Mouse (Mus musculus): ENCODE results near the gene Snx29. TPM values are rescaled to one million over a fixed set of nuclear protein-coding genes. Genes with fewer than 3 reads are reported as not detected.
A peak's percentile ranks its signal among the peaks of the same experiment; 100 is the strongest.

The Snx29 gene
- total RNA-seq, 2 experiments from 2014 or later: 18.0 to 26.7 TPM

GRCm38 (mm10) chr16:11690097-11690496, 367.4 kb downstream of the Snx29 start:
- peak; percentile 32 to 52 for DNase-seq (ENCODE audit: low spot score in 2 of 2)
- intact Hi-C loops (cut with DNase I): loop anchor here (5.0 kb wide), 1 partner anchor 218 kb away; no protein-coding TSS in a partner anchor

DNA sequence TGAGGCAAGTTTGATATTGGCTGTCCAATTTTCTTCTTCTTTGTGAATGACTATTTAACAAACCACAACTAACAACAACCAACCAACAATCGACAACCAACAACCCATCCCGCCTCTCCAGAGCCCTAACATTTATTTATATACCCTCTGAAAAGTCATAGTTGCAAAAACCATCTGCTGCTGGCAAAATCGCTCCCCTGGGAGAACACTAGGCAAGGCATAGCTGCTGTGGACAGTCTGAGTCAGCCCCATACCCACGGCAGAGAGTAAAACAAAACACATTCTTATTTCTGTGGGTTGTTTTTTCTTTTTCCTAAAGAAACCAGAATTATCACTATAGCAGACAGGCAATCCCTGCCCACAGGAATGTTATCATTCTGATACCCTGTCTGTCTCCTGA, 368.0 kb downstream of the Snx29 start:
- DNase-seq (ENCODE audit: low spot score in 2 of 2): no peak
- intact Hi-C loops (cut with DNase I): loop anchor here (5.0 kb wide), 1 partner anchor 218 kb away; no protein-coding TSS in a partner anchor

DNA sequence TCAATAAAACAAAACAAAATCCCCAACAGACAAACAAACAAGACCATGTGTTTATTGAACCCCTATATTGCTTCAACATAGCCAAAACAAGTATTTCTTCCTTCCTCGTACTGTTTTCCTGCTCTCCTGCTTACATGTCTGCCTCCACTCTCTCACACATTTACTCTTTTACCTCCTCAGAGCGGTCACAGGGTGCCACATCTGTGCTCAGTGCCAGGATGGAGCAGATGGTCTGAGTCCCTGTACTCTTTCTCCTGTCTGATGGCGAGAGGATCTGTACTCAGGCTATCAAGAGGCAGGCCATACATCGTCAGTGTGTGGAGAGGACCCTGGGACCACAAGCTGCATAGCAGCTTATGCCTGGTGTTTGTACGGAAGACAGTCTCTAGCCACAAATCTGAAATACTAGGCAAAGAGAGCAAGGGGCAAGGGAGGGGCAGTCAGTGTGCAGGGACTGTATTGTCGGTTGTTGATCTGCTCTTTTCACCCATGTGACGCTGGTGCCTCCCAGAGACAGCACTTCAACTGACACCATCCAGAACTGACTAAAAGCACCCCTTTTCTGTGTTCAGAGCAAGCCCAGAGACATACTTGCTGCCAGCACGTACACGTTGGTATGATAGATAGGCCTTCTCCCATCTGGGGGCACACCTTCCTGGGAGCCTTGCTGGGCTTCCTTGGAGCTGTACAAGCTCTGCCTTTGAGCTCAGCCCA, 368.9 kb downstream of the Snx29 start:
- intact Hi-C loops (cut with DNase I): loop anchor here (5.0 kb wide), 1 partner anchor 219 kb away; no protein-coding TSS in a partner anchor
- DNase-seq (ENCODE audit: low spot score in 2 of 2): no peak

- intact Hi-C loops (cut with DNase I): loop anchor here (5.0 kb wide), 1 partner anchor 220 kb away; no protein-coding TSS in a partner anchor
- no peak for DNase-seq (ENCODE audit: low spot score in 2 of 2)
These were observed 370.0 kb downstream of the Snx29 start for GRCm38 (mm10) chr16:11692744-11693143.

GRCm38 (mm10) chr16:11694386-11694785, 371.7 kb downstream of the Snx29 start:
- no peak for DNase-seq (ENCODE audit: low spot score in 2 of 2)
- intact Hi-C loops (cut with DNase I): loop anchor here (5.0 kb wide), 1 partner anchor 222 kb away; no protein-coding TSS in a partner anchor

DNA sequence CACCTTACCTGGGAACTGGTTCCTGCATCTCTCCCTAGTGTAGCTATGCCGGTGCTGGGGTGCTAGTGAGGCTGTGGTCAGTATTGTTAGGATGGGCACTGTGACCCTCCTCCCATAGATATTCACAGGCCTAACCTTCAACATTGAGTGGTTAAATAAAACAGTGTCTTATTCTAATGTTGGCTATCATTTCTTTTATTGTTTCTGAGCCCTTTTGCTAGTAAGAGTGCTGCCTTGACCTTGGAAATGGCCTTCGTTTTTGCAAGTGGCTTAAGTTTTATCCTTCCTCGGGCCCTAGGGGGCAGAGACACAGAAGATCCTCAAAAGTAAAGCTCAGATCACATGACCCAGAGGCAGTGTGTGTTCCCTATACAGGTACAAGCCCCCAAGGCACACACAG, 374.1 kb downstream of the Snx29 start:
- DNase-seq (ENCODE audit: low spot score in 2 of 2): no peak
- intact Hi-C loops (cut with DNase I): no loop called here

DNA sequence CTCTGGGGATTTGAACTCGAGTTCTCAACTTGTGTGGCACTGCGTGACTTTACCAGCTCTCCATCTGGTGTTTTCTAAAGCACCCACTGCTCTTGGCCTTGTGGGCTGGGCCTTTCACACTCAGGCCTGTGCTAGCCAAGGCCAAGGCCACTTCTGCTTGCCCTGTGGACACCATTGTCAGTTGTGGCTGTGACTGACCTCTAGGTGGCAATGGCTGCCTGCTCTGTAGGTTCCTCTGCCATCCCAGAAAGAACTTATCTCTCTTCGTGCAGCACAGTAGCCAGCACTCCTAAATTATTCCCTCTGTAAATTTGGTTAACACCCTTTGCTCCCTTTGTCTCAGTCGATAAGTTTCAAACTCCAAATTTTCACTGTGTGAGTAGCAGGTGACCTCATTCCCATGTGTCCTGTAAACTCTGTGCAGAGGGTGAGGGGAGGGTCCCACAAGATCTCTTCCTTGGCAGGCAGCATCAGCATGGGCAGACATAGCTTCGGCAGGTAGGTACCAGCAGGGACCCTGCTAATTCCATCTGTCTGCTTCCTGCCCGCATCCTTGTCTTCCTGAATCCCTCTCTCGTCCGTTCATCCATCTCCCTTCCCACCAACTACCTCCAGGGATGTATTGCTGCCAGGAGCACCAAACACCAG, 375.1 kb downstream of the Snx29 start:
- peak in 1 of 2 experiments; percentile 29 for DNase-seq (ENCODE audit: low spot score in 2 of 2)
- intact Hi-C loops (cut with DNase I): no loop called here

DNA sequence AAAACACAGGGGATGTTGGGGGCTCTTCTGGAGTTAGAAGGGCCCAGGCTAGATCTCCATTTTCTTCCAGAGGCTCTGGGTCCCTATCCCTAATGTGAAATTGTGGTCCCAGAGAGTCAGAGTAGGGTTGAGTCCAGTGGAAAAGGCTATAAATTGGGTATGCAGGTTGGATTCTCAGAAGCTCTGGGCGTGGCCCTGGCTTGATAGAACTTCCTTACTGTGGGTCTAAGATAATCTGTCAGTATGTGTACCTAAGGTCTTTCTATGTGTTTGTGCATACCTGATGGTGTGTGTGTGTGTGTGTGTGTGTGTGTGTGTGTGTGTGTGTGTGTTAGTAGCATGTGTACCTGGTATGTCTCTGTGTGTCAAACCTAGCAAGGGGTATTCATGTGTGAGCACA, 378.9 kb downstream of the Snx29 start:
- intact Hi-C loops (cut with DNase I): no loop called here
- no peak for DNase-seq (ENCODE audit: low spot score in 2 of 2)

- intact Hi-C loops (cut with DNase I): no loop called here
- no peak for DNase-seq (ENCODE audit: low spot score in 2 of 2)
These were observed 381.4 kb downstream of the Snx29 start for GRCm38 (mm10) chr16:11704096-11704495.

DNA sequence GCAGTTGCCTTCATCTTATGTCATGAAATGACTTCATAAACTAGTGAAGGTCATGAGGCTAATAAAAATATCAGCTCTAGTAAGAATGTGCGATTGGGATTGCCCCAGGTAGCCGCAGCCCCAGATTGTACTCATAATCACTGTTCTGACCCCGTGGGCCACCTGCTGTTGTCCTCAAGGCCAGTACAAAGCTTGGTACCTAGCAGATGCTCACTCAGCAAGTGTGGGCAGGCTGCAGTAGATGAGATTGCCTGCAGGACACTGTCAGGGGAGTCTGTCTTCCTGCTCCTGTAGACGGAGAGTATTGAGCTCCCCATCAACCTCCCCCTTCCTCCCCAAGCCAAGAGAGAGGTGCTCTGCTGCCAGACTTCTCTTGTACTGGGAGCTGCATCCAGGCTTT, 382.7 kb downstream of the Snx29 start:
- intact Hi-C loops (cut with DNase I): no loop called here

GRCm38 (mm10) chr16:11708097-11708496, 385.4 kb downstream of the Snx29 start:
- DNase-seq (ENCODE audit: low spot score in 2 of 2): no peak
- intact Hi-C loops (cut with DNase I): no loop called here

More for the DNA sequence above, 382.7 kb downstream of the Snx29 start:
- no peak for DNase-seq (ENCODE audit: low spot score in 2 of 2)

DNA sequence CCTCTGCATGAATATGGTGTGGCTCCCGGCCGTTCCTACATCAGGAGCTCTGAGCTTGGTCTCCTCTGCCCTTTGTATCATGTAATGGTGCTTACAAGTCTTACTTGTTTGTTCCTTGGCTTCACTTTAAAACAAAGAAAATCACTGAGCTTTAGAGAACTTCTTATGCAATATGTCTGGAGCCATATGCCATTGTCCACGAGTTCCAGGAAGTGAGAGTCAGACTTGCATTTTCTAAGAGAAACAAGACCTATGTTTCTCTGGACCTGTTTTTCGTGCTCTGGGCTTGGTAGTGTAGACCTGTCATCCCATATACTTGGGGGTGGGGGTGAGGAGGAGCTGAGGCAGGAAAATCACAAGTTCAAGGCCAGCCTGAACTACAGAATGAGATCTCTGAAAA, 386.7 kb downstream of the Snx29 start:
- no peak for DNase-seq (ENCODE audit: low spot score in 2 of 2)
- intact Hi-C loops (cut with DNase I): no loop called here

GRCm38 (mm10) chr16:11709999-11710667, 387.4 kb downstream of the Snx29 start:
- intact Hi-C loops (cut with DNase I): no loop called here
- no peak for DNase-seq (ENCODE audit: low spot score in 2 of 2)

- DNase-seq (ENCODE audit: low spot score in 2 of 2): no peak
These were observed 390.7 kb downstream of the Snx29 start for GRCm38 (mm10) chr16:11713265-11713865.

GRCm38 (mm10) chr16:11716932-11717331, 394.2 kb downstream of the Snx29 start:
- intact Hi-C loops (cut with DNase I): no loop called here
- no peak for DNase-seq (ENCODE audit: low spot score in 2 of 2)

More at GRCm38 (mm10) chr16:11713265-11713865, 390.7 kb downstream of the Snx29 start:
- intact Hi-C loops (cut with DNase I): no loop called here

GRCm38 (mm10) chr16:11725901-11726300, 403.2 kb downstream of the Snx29 start:
- DNase-seq (ENCODE audit: low spot score in 2 of 2): no peak
- intact Hi-C loops (cut with DNase I): no loop called here

- intact Hi-C loops (cut with DNase I): no loop called here
- peak in 1 of 2 experiments; percentile 2 for DNase-seq (ENCODE audit: low spot score in 2 of 2)
These were observed 404.6 kb downstream of the Snx29 start for GRCm38 (mm10) chr16:11727331-11727730.

DNA sequence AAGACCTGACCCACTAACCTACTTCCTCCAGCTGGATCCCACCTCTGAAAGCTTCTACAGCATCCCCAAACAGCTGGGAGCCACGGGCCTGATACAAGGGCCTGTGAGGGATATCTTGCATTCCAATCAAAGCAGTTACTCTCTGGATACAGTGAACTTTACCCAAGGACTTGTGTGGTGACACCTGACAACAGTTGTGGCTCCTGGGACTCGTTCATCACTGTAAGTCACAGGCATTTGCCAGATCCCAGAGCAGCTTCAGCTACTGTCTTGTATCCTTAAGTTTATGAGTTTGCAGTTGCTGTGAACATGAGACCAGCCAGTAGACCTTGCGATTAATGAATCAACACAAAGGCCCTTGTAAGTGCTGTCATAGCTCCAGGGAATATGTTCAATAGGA, 405.4 kb downstream of the Snx29 start:
- intact Hi-C loops (cut with DNase I): no loop called here
- DNase-seq (ENCODE audit: low spot score in 2 of 2): peak in 1 of 2 experiments; percentile 1

GRCm38 (mm10) chr16:11728627-11729026, 405.9 kb downstream of the Snx29 start:
- no peak for DNase-seq (ENCODE audit: low spot score in 2 of 2)
- intact Hi-C loops (cut with DNase I): no loop called here

GRCm38 (mm10) chr16:11729111-11729510, 406.4 kb downstream of the Snx29 start:
- DNase-seq (ENCODE audit: low spot score in 2 of 2): peak in 1 of 2 experiments; percentile 2
- intact Hi-C loops (cut with DNase I): no loop called here
